Mouse (Mus musculus) CD4-positive helper T cell, adult 2 months (primary cell): ENCODE data around the gene Akap2.
"Not testable (repeated sequence)": the region's sequence is repeated elsewhere in the genome, so short reads cannot be mapped to it uniquely, and the experiment has no call there.

ENCODE experiments used
- DNase-seq: peaks from one replicate; pipeline ENCODE4 v3.0.0-alpha.2; 2012; ENCODE audit warnings: low read depth, missing footprints, low spot score

Gene Akap2

DNA sequence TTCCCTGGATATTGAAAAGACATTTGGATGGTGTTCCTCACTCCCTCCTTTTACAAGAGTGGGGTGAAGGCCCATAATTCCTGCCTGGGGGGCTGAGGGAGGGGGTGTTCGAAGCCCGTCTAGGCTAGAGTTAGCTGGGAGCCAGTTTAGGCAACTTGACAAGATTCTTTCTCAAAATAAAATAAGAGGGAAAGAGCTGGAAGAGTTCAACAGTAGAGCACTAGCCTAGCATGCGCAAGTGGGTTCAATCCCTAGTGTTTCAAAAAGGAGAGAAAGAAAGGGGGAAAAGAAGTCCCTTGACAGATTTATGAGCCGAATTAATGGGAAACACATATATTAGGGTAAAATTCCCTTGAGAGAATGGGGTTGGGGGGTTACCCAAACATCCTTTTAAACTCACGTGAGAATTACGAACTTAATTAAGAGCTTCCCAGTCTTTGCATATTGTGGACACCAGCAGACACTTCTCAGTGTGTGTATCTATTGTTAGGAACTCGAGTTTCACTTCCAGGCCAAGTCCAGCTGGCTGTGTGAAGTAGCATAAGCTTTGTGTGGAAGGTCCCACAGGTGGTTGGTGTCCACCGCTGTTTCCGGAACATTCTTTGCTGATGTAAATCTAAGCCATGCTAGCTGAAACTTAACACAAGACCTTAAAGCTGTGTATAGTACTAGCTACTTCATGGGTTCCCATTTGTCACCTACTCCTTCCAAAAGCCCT, 145.0 kb downstream of the Akap2 start:
- no peak for DNase-seq

DNA sequence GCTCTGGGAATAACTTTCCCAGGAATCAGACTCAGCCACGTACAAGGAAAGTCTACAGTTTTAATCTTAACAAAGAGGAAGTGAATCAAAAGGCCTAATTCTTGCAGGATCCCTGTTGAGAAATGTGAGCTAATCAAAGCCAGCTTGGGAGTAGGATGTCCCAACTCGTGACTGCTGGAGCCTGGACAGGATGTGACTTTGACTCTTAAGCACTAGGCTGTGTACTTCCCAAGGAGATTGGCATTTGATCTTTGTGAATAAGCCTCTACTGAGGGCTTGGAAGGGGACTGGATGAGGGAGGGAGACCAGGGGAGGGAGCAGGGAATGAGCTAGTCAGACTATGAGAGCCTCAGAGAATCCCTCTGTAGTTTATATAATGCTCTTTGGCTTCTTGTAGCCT, 148.6 kb downstream of the Akap2 start:
- no peak for DNase-seq

DNA sequence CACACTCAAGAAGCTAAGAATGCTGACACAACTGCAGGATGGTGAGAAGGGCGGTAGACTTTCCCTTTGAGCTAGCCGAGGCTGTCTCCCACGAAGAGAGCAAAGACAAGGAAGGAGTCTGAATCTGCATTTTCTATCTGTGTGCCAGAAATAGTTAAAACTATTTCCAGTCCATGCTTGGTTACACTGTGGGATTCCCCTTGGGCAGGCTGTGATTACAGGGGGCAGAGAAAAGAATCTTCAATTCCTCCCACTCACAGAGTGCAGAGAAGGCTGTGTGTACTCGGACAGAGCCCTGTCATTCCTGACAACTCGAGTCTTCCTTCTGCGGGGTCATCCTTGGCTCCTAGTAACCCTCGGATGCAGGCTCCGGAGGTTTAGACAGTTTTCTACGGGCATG, 149.5 kb downstream of the Akap2 start:
- no peak for DNase-seq

DNA sequence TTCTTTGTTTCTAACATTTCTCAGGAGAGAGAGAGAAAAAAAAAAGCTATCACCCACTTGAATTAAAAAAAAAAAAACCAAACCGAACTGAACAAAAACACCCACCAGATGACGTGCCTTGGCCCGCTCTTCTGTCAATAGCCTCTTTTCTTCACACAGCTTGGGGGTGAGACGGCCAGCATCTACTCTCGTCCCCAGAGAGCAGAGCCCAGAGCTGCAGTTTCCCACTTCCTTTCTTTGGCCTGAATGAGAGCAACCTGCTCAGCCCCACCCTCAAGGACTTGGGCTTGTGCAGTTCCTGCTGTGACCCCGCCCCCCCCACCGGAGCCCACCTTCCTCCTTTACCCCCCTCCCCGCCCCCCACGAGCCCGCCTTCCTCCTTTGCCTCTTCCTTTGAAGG, 150.0 kb downstream of the Akap2 start:
- peak; percentile 27 for DNase-seq

DNA sequence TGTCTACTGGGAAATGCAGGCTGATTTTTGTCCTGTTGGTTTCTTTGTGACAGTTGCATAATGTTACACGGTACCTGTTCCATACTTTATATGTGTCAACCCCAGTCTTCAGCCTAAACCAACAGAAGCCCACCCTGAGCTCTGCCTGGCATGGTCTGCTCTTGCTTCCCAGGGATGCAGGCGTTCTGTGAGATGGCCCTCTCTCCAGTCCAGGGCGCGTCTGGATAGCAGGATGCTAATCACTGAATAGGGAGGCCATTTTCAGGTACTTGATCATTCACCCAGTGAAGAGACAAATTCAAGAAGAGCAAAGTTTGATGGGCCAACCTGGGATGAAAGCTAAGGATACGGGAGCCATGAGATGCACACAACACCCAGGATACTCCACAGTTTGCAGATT, 161.7 kb downstream of the Akap2 start:
- DNase-seq, result no peak

DNA sequence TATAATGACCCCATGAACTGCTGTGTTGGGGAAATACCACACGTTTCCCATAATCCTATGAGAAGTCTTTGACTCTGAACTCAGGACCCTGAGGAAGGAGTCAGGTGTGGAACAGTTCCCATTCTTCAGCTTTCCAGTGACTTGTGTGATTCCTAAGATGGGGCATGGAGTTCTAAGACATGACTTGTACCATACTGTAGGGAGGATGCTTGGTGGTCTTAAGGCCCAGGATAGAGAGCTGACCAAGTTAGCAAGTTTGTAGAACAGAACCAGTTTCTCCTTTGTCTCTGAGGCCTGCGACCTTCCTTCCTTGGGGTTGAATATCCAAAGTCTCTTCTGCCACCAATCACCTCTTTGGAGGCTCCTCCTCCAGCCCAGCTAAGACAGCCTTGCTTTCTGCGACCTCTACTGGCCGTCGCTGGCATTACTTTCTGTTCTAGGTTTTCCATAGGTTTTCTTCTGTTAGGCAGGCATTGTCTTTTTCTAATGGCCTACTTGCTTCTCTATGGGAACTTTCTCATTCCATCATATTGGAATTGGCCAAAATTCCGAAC, 162.4 kb downstream of the Akap2 start:
- peak; percentile 68 for DNase-seq

DNA sequence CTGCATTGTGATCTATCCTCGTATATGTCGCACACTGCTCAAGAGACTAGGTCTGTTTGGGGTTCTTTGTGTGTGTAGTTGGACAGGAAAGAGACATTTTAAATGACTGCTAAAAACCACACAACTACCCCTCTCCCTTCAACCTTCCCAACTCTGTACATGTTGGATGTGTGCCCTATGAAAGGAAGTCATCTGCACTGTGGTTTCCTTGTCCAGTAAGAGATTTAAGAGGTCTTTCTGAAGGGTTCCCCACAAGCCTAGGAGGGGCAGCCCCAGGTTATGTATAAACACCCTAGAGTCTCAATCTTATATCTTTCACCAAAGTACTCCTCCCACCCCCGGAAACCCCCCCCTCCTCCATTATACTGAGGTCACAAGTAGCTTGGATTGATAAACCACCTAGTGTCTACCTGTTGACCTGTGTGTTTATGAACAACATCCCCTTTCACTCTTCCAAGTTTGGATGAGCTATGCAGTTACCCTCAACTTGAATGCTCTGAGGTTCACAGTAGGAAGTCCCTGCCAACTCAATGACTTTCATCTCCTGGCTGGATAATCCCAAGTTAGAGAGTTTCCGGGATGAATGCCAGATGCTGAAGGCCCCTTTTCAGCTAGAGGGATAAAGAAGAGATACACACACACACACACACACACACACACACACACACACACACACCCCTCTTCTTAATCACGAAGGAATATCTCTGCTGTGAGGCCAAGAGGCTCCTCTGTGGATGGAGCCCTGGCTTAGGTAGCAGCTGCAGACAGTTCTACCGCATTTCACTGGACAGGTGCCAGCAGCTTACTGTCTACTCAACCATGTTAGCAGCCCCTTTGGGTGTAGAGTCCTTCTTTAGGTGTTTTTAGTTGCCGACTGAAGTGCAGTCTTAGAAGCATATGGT, 166.3 kb downstream of the Akap2 start:
- DNase-seq, result no peak

DNA sequence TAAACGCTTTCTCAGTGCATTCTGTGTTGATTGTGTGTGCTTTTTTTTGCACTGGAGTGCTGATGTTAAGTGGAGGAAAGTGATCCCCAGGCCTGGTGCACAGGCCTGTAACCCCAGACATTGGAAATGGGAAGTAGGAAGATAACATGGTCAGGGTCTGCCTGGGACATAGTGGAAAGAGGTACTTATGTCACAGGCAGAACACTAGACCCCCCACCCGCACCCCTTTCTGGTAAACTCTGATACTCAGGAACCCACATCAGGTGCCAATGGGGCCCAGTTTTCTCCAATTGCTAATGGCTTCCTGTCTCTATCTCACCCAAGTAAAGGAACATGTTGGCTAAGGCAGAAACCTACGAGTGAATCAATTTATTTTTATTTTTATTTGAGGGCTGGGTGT, 167.1 kb downstream of the Akap2 start:
- no peak for DNase-seq

DNA sequence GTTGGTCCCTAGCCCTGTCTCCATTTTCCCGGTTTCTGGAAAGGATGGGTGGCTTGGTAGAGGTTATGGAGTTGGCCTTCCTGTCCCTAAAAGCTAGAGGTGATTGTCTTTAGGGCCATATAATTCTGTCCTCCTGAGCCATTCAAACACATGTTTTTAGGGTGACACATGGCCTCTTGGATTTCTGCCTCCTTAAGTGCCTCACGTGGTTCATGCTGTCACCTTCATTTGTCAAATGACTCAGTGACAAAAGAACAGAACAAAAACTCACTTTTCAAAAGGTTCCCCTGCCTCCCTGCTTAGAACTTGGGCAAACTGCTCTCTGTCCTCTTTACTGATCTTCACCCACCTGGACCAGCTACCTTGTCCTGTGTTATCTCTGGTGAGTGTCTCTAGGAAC, 167.7 kb downstream of the Akap2 start:
- DNase-seq, result no peak

DNA sequence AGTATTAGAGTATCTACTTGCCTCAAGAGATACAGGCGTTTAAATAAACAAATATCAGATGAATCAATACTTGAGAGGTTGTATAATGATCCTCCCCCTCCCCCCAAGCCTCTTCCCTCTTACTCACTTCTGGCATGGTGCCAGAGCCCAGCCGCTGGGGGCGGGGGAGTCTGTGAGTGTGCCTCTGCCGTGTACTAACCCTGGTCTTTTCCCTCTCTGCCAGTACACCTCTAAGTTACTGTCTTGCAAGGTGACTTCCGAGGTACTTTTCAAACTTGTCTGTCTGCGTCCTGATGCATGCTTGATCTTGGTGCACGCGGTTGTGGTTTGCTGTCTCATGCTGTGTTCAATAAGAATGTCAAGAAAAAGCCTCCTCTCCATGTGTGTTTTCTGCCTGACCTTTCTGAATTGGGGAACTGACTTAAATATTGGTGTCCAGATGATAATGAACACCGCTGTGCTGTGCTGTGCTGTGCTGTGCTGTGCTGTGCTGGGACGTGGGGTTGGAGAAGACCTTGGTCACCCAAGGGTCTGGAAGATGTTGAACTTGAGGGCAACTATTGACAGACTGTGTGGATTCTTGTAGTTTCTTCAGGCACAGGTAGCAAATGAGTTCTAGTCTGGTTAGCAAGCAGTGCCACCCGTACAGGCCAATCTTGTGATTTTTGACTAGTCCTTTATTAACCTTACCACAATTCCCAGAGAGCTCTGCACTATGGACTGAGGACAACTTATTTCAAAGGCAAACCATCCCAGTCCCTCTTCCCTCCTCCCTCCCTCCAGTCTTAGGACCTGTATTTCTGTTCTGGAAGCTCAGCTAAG, 168.8 kb downstream of the Akap2 start:
- DNase-seq, result peak; percentile 25

DNA sequence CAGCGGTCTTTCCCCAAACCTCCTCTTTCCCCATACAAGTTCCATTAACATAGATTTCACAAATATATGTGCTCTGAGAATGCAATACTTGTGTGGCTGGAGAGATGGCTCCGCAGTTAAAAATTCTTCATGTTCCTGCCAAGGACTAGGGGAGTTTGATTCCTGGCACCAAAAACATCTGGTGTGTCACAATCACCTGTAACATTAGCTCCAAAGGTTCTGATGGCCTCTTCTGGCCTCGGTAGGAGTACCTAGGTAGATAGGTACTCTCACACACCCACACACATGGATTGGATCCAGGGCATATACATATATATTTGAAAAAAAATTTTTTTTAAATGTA, 169.4 kb downstream of the Akap2 start:
- DNase-seq, result no peak

DNA sequence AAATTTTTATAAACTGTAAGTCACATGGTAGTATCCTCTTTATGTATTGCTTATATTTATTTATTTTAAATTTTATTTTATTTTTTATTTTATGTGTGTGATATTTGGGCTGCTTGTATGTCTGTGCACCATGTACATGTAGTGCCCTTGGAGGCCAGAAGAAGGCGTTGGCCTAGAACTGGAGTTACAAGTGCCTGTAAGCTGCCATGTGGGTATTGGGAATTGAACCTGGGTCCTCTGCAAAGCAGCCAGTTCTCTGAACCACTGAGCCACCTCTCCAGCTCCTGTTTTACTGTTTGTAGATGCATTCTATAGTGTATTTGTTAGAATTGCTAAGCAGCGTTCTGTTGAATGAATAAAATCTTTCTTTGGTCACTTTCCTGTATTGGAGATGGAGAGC, 170.8 kb downstream of the Akap2 start:
- DNase-seq, result no peak

DNA sequence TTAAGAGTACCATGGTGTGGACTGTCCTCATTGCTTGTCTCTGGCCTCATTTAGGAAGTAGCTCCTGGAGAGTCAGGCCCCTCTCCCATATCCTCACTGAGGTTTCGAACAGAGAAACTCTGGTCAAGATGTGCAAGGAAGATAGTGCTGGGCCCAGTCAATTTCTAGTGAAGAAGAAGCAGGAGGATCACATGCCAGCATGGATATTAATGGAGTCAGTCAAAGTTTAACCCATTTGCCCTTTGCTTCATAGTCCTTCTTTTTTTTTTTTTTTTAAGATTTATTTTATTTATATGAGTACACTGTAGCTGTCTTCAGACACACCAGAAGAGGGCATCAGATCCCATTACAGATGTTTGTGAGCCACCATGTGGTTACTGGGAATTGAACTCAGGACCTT, 171.5 kb downstream of the Akap2 start:
- DNase-seq, result not testable (repeated sequence)

DNA sequence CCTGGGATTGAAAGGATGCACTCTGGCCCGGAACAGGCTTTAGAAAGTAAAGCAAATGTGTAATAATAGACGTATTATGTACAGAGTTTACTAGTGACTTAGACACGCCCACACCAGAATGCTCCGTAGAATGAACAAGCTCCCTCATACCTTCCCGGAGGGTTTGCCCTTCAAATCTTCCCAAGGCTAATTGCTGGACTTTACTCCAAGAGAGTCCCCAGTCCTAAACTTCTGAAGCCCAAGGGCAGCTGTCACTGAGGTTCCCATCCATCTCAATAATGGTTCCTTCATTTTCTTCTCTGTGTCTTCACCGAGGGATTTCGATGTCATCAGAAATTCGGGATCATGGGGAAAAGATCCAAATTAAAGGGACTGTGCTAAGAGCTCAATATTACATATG, 172.3 kb downstream of the Akap2 start:
- DNase-seq, result no peak

DNA sequence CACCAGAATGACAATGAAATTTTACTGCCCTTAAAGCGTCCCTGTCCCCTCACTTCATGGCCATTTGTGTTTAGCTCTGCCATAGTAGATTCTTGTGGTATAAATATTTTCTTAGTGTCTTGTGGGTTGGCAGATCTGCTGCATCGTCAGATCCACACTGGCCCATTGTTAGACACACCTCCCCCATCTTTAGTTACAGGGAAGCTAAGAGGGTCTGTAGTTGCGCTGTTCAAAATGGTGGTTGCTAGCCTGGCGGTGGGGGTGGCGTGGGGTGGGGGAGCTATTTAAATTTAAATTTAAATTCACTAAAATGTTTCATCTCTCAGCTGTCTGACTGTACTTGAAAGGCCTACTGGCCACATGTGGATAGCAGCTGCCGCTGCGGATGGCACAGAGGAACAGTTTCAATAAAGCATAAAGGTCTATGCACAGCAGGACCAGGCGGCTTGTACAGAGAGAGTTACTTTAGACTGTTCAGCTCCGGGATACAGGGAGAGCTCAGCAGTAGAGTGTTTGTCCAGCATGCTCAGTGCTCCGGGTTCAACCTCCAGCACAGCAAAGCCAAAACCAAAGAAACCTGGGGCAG, 174.6 kb downstream of the Akap2 start:
- DNase-seq, result no peak

DNA sequence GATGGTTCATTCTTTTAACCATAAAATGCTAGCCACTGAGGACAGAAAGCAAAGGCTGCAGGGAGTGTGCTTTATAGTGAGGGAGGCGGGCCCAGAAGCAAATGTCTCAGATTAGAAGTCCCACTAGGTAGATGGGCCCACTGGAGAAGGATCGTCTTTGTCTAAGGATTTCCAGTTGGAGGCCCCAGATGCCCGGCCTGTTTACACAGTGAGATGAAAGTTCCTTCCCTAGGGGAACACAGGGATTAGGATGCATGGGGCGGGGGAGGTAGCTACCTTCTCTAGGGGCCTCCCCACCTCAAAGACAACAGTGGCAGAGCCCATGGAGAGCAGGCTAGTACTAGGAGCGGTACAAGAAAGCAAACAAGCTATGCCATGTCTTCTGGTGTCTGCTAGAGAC, 177.7 kb downstream of the Akap2 start:
- no peak for DNase-seq

DNA sequence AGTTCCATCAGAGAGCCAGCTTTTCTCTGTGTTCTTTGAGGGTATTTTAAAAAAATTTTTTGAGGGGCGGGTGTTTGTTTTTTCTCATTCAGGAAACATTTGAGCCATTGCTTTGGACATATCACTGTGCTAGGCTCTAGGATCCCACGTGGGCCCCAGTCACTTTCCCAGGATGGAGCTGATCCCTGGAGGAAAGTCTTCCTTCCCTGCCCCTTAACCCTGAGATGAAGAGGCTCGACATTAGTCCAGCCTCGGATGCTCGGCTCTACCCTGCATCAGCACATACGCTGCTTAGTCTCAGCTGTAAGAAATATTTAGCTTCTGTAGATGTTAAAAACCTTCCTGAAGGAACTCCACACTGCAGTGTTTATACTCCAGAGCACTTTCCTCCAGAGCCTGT, 178.4 kb downstream of the Akap2 start:
- DNase-seq, result no peak

DNA sequence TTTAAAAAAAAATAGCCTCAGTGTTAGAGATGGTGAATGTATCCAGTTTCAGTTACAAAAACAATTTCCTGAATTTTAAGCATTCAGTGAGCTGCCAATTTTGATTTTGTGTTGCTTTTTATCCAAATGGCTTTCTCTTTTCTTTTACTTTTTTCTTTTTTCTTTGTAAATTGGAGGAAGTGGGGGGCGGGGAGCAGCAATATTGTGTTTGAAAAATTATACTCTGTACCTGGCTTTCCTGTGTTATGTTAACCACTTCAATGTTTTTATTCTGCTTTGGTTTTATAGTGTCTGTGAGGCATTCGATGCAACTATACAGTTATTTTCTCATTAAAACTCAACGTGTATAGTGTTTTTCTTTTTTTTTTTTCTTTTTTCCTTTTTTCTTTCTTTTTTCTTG, 179.2 kb downstream of the Akap2 start:
- peak; percentile 64 for DNase-seq

DNA sequence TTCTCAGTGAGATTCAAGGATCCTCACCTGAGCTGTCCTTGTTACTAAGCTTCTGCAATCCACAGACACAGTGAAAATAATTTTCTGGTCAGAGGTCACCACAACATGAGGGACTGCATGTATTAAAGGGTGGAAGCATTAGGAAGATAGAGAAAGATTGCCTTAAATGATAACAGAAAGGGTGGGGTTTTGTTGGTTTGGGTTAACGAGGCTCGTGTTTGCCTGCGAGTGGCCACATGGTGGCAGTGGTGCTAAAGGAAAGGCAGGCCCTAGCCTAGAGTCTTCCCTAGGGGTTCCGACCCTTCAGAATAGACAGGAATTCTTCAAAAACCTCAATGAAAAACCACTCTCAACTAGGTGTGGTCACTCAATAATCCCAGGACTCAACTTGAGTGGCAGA, 183.8 kb downstream of the Akap2 start:
- DNase-seq, result peak; percentile 37

DNA sequence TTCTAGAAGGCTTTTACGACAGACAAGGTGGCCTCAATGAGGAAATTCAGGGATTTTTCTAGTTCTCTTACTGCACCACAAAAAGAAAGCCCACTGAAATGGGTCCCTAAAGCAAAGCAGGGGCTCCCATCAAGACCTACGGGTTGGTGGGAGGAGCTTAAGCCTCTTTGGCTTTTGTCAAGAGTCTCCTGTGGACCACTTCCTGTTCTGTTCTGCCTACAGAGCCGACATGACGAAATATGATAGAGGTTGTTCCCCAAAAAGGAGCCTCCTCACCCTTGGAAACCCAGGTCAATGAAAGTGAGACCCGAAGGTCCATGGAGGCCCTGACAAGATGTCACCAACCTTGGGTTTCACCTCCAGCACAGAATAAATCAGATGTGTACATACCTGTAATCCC, 185.2 kb downstream of the Akap2 start:
- no peak for DNase-seq

DNA sequence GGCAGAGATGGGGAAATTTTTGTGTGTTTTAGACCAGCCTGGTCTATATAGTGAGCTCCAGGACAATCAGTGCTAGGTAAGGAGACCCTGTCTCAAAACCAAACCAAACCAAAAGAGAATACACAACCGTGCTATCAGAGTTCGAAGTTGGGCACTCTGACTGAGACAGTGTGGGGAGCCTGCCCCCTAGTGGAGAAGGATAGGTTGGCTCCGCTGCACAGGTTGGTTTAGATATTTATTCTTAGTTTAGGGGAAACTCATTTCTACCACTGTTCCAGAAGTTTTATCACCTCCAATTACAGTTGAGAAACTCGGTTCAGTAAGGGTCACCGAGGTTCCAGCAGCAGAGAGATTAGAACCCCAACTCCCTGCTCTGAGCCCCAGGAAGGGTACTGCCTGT, 186.8 kb downstream of the Akap2 start:
- DNase-seq, result peak; percentile 61

DNA sequence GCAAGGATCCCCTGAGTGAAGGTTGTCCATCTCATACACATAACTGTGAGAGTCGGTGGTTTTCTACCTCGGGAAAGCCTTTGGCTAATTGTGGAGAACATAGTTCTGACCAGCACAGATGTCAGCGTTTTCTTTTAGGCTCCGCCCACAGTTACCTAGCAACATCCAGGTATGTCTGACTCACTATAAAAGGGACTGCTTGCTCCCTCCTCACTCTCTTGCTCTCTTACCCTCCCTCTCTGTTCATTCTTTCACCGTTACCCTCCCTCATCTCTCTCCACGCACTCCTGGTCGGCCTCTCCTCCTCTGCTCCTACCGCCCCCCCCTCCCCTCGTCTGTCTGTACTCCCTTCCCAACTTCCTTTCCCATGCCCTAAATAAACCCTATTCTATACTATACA, 187.2 kb downstream of the Akap2 start:
- DNase-seq, result peak; percentile 30
